Mouse (Mus musculus) kidney, adult 2 months (tissue): ENCODE data around the gene Trip11.

Experiments used
- CTCF ChIP-seq: fragments of 200-500 bp; conservative IDR thresholded peaks from 2 replicates; pipeline ENCODE4 v1.5.1; 2011; ENCODE audit warnings: low read depth, mild to moderate bottlenecking, control low read depth, low read length, moderate library complexity, mixed read lengths; ENCODE audit not compliant: insufficient read depth, insufficient read length
- POLR2A ChIP-seq: fragments of 200-500 bp; IDR thresholded peaks from one replicate; pipeline ENCODE4 v1.6.1; 2011; ENCODE audit warnings: low read depth, low read length, control low read depth

- TF ChIP-seq CTCF (no peak), POLR2A (no peak)
These were observed 28.1 kb downstream of the Trip11 start for GRCm38 (mm10) chr12:101884926-101885325.
